Mouse (Mus musculus): Measurements from ENCODE around the gene Kcnab2.

Gene Kcnab2

DNA sequence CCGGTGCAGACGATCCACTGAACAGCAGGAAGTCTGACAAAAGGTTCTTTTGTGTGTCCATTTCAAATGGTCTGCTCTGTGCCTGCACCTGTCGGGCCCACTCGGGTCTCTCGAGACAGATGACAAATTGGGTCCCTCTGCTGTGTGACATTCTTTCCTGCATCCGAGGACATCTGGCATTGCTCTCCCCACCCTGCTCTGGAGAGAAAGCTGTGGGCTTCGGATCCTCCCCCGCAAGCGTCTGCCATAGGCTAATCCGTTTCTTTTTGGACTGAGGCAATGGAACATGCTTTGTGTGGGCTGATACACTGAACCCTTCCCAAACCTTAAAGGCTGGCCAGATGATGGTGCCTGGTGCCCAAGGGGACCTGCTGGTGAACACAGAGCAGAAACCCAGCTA, 24.6 kb downstream of the Kcnab2 start:
- no peak for DNase-seq (ENCODE audit: low spot score)

GRCm38 (mm10) chr4:152451371-152451770, 26.3 kb downstream of the Kcnab2 start:
- DNase-seq (ENCODE audit: low spot score), result peak; percentile 61

GRCm38 (mm10) chr4:152448666-152449018, 29.0 kb downstream of the Kcnab2 start:
- peak; percentile 83 for DNase-seq (ENCODE audit: low spot score)

- DNase-seq (ENCODE audit: low spot score), result no peak
Measured at GRCm38 (mm10) chr4:152447731-152448665, 29.7 kb downstream of the Kcnab2 start.

DNA sequence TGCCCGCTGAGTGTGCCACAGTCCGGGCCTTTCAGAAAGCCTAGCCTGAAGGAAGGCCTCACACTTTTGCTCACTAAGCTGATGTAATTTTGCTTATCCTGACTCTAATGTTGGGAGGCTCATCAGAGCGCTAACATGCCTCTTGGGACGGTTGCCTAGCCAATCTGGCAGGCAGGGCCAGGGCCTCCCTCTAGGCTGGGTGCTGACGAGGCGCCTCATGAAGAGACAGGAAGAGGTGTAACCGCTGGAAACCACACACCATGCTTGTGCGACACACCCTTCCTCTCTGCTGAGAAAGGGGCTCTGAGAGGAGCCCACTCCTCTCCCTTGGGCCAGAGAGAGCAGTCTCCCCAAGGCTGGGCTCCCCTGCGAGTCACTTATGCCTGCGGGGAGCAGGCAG, 31.5 kb downstream of the Kcnab2 start:
- DNase-seq (ENCODE audit: low spot score), result peak; percentile 71

DNA sequence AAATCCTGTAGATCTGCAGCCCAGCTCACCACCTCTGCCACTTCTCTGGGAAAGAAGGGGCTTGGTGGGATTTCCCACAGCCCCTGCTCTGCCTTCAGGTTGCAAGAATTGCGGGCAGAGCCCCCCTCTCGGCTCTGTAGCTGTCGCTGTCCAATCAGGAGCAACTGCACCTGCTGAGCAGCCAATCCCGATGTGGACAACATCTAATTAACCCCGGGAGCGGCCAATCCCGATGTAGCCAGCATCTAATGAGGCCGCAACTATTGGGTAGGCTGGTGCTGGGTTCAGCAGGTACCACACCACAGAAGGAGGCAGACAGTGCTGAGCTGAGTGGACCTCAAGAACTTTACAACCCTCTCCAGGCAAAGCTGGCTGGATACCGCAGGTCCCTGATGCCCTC, 36.1 kb downstream of the Kcnab2 start:
- DNase-seq (ENCODE audit: low spot score), result no peak

DNA sequence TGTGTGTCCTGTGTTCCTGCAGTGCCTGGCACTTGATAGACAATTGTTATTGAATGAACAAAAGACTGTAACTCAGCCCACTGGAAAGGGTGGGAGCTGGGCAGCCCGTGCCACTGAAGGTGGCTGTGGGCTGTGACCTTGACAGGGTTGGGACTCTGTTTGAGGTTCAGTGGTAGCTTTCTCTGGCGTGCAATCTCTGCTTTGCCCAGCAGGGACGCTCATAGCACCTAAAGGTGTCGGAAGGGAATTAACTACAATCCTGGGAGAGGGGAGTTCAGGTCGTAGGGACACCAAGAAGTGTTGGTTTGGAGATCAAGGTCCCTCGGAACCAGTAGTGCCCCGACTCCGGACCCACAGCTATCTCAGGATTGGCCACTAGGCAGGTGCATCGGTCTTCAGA, 36.8 kb downstream of the Kcnab2 start:
- no peak for DNase-seq (ENCODE audit: low spot score)

- peak; percentile 52 for DNase-seq (ENCODE audit: low spot score)
Measured at GRCm38 (mm10) chr4:152435255-152435654, 42.4 kb downstream of the Kcnab2 start.

GRCm38 (mm10) chr4:152434836-152435235, 42.8 kb downstream of the Kcnab2 start:
- DNase-seq (ENCODE audit: low spot score), result peak; percentile 56

GRCm38 (mm10) chr4:152432308-152432707, 45.4 kb downstream of the Kcnab2 start:
- DNase-seq (ENCODE audit: low spot score), result peak; percentile 51

DNA sequence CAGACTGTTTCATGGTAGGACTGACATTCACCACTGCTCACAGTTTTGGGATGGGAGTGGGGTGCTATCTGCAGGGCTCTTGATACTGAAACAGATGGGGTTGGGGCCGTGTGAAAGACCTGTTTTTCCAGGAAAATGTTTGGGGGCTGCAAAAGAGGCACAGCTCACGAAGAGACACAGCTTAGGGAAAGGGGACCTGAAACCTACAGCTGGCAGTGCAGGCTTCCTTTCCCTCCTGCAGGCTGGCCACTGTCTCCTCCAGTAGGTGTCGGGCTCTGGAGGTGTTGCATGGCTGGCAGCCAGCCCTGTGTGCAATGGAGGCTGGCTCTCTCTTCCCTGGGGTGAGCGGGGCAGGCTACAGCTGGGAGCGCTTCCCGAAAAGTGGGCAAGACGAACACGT, 49.4 kb downstream of the Kcnab2 start:
- DNase-seq (ENCODE audit: low spot score), result no peak

DNA sequence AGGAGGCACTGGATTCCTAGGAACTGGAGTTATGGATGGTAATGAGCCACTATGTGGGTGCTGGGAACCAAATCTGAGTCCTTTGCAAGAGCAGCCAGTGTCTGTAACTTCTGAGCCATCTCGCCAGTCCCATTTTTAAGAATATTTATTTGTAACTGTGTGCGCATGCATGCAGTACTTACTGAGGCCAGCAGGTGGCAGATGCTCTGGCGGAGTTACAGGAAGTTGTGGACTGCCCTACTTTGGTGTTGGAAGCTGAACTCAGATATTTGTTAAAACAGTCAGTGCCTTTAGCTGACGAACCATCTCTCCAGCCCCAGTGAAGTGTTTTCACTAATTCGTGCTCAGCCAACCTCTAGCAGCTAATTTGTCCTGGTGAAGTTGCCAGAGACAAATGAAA, 52.7 kb downstream of the Kcnab2 start:
- peak; percentile 64 for DNase-seq (ENCODE audit: low spot score)

- no peak for DNase-seq (ENCODE audit: low spot score)
Measured at GRCm38 (mm10) chr4:152424341-152424740, 53.3 kb downstream of the Kcnab2 start.

GRCm38 (mm10) chr4:152423576-152423975, 54.1 kb downstream of the Kcnab2 start:
- no peak for DNase-seq (ENCODE audit: low spot score)

GRCm38 (mm10) chr4:152418229-152419060, 59.2 kb downstream of the Kcnab2 start:
- no peak for DNase-seq (ENCODE audit: low spot score)

DNA sequence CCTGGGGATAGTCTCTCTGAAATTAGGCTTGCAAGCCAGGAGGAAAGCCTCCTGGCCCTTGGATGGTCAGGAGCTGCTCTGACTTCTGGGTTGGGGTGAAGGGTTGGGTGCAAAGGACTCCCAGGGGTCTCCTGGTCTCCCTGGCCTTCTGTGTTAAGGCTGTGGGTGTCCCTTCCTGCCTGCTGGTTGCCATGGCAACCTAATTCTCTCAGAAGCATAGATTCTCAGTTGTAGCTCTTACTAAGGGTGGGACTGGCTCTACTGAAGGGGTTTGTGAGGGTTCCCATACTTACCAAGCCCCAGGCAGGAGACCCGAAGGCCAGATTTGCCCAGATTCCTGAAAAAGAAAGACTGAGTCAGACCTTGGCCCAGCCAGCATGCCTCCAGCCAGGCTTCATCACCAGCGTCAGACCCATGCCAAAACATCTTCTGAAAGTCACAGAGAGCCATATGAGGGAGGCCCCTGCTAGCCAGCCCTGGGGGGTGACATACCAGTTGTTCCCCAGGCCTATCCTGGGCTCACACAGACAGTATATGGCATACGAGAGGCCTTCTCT, 65.1 kb downstream of the Kcnab2 start:
- no peak for DNase-seq (ENCODE audit: low spot score)

GRCm38 (mm10) chr4:152410961-152411360, 66.7 kb downstream of the Kcnab2 start:
- DNase-seq (ENCODE audit: low spot score), result no peak

- no peak for DNase-seq (ENCODE audit: low spot score)
Measured at GRCm38 (mm10) chr4:152406531-152406930, 71.1 kb downstream of the Kcnab2 start.

- no peak for DNase-seq (ENCODE audit: low spot score)
Measured at GRCm38 (mm10) chr4:152405671-152406201, 71.9 kb downstream of the Kcnab2 start.

- DNase-seq (ENCODE audit: low spot score), result no peak
Measured at GRCm38 (mm10) chr4:152405143-152405542, 72.5 kb downstream of the Kcnab2 start.

- DNase-seq (ENCODE audit: low spot score), result no peak
Measured at GRCm38 (mm10) chr4:152398926-152399325, 78.7 kb downstream of the Kcnab2 start.

DNA sequence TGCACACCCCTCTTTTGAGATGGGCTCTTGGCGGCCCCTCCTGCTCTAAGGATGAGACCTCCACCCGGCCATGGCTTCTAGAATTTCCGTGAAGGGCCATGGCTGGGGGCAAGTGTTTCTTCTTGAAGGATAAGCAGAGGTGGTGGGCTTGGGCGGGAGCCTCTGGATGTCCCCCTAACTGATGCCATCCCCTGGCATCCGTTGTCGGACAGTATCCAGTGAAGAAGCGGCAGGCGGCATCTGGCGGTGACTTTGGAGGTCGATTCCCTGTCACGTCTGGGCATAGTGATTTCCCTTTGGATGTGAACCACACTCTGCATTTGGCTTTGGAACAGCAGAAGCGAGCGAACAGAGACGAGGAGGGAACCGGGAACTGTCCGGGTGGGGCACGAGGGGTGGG, 85.0 kb downstream of the Kcnab2 start:
- no peak for DNase-seq (ENCODE audit: low spot score)
